Mouse (Mus musculus): ENCODE data around the gene Irs2.

Irs2 gene

DNA sequence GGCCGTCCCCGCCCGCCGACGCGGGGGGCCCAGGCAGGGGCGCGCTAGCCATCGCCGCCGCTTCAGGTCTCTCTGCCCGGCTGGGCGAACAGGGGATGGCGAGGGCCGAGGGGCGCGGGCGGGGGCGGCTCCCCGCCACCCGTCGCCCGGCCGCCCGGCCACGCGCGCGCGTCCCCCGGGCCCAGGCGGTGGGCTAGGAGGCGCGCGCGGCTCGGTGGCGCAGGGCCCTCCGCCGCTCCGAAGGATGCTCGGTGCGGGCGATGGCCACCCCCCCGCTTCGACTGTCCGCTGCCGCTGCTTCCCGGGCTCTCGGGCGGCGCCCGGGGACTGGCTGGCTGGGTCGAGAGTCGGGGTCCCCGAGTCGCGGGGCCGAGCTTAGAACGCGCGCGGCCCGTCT, at the start of gene Irs2:
Irs2 (minus strand) TSS at position 80 of the 397 bp plus-strand sequence.
- no peak for DNase-seq

DNA sequence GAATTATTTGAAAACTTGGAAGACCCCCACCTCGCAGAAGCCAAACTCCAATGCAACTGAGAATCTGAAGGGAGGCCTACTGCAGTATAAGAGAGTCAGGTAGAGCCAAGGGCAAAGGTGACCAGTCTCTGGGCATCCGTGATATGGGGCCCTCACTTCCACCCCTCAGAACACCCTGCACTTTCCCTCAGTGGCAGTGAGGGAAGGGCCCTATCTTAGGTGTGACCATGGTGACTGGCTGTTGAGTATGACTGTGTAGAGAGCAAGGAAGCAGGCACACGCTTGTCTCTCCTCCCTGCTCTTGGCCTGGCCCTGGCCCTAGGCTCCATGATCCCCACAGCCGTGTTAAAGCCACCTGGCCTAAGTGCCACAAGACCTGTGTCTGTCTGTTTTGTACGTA, 48.4 kb upstream of the Irs2 start:
- no peak for DNase-seq

DNA sequence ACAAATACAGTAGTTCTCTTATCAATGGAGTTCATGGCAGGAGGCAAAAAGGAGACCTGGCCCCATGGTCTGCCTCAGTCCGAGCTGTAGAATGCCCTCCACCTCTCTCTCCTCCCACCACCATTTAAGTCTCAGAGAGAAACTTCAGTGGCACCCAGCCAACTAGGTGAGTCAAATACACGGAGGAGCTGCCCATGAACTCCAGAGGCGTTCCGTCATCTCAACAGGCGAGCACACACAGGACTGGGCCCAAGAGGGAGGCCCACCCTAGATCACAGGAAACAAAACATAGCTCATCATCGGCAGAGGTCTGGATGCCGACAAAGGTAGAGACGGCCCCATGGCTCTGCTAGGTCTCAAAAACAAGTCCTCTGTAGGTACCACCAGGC, 47.9 kb upstream of the Irs2 start:
- no peak for DNase-seq

DNA sequence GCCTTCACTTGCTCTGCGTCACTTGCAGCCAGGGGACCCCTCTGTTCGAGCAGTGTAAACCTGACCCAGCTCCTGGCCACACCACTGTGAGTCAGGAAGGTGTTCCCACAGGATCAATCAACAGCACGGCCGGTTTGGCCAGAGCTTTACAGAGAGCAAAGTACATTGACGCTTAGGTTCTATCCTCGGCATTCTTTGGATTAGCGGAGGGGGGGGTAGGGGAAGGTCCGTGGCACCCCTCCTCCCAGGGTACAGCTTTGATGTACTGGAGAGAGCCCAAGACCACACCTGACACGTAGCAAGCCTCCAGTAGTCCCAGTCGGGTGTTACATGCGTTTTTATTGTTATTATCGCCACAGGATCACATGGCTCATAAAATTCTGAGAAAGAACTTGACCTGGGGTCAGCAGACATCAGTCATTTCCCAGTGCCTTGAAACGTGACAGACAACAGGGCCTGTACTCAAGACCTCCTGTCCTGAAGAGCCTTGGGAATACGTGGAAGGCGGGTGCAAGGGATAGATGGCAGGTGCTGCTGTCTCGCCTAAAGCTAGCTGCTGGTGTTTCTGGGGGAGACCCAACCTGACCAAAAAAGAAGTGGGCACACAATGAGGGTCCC, 47.4 kb upstream of the Irs2 start:
- DNase-seq = no peak

DNA sequence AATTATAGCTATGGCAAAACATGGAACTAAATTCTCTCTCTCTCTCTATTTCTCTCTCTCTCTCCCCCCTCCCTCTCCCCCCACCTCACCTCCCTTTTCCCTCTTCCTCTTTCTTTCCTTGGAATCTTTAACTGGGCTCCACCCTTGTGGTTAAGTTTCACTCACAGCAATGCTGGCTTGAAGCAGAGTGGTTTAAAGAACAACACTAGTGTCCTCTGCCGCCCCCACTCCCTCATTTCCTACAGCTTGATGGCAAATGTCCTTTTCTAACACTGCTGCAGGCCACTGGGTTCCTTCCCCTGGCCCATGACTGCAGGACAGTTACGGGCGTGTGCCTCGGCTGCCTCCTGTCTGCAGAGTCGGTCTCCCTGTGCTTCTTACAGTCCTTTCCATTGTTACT, 41.6 kb upstream of the Irs2 start:
- DNase-seq = no peak

DNA sequence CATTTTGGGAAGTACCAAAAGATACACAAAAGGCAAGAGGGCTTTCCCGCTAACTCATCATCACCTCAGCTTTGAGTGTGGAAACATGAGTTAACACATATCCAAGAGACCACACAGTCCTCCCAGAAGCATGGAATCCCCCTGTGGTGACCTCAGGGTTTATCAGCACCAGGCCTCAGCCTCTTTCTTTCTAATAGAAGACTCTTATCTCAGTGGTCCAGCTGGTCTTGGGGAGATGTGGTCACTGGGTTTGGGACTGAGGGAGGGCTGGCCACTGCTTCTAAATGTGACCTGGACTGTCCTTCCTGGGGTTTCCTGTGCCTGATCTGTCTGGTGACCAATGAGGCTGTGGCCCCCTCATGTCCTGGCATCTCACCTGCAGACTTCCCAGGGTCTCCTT, 39.6 kb upstream of the Irs2 start:
- DNase-seq = no peak

DNA sequence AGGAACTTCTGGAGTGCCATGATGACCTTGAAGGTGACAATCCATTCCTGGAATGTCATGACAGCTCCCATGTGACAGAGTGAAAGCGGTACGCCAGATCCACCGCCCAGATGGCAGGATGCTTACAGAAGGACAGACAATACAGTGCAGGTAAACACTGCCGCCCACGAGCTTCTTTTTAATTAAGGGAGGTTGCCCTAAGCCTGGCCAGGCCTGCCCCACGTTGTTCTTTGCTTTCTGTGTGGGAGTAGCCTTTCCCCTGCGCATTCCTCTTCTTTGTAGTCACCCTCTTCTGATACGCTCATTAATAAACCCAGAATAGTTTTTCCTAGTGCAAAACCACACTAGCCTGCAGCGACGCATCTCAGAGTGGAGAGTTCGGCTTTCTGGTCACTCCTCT, 36.4 kb upstream of the Irs2 start:
- DNase-seq = no peak

DNA sequence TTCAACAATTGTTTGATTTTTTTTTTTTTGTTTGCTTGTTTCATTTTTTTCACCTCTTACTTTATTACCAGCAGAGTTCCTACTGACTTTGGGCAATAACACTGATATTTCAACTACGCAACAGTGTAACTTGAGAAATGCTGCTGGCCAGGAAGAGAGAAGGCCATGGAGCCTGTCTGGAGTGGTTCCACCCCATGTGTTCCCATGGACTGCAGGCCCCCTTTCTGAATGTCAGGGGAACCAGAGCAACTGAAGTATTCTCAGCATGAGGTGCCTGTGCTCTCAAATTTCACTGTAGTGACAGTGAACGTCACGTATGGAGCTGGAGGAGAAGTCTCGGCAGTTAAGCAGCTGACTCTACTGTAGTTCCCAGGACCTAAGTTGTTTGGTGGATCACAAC, 35.3 kb upstream of the Irs2 start:
- DNase-seq = no peak

DNA sequence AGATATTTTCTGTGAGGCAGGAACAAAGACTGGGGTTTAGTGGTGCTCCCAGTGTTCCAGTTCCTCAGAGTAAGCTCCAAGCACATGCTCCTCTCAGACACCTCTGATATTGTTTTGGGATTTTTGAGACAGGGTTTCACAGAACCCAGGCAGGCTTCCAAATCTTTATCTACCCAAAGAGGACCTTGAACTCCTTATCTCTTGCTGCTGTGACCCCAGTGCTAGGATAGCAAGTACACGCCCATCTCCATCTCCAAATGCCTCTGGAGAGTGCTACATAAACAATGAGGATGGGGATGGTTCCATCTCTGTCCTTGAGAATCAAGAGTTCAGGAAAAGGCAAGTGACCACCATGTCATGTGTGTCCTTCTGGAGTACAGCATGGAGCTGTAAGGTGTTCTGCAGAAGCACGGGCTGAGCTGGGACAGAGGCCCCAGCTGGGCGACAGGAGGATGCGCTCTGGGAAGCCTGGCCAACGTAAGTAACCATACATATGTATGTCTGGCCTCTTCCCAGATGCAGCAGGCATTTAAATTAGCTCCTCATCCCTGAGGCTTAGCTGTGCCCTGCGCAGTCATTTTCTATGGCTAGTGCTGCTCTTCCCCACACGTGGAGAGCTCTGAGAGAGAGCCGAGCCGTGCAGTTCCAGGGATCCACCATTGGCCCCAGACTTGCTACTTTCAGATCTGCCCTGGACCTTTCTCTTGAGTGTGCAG, 34.8 kb upstream of the Irs2 start:
- DNase-seq = no peak

DNA sequence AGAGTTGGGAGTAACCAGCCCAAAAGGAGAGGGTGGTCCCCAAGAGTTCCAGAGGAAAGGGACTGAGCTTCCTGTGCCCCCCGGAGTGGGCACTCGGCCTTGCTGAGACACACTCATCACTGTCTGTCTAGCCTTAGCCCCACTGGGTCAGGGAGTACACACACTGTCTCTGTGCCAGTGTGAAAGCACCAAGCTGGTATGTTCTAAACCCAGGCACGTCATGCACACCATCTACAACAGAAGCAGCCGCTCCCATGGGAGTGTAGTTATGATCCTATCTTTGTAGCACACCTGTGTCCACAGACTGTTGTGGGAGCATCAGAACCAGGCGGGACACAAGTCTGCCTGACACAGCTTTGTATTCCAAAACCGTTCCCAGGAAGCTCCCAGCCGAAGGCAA, 31.8 kb upstream of the Irs2 start:
- DNase-seq = no peak

DNA sequence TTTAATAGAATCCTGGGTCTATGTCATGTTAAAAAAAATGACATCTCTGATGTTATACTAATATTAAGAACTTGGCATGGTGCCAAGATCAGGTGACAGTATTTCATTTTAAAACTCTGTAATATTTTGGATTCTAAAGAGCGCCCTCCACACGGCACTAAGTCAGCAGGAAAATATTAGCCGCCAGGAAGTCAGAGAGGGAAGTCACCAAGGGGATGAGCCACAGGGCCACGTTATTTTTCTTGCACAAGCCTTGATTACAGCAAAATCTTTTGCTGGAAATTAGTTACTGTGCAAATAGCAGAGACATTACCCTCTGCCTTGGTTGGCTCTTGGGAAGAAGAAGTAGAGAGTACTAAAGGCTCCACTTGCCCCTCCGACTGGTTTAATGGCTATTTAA, 30.5 kb upstream of the Irs2 start:
- DNase-seq = no peak

DNA sequence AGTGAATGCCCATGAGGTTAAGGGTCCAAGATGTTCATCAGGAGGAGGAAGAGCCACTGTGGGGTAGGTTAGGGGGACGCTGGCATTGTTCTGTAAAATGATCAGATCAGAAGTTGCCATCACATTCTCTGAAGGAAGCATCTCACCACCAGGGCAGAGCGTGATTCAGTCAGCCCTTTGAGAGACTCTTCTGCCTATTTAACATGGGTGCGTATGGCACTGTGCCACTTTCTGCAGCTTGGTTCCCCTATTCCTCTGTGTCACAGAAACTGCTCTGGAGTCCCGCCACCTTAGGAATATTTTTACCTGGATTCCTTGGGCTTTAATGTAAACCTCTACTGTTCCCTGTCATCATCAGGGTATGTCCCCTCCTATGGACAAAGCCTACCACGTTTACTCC, 30.1 kb upstream of the Irs2 start:
- no peak for DNase-seq

DNA sequence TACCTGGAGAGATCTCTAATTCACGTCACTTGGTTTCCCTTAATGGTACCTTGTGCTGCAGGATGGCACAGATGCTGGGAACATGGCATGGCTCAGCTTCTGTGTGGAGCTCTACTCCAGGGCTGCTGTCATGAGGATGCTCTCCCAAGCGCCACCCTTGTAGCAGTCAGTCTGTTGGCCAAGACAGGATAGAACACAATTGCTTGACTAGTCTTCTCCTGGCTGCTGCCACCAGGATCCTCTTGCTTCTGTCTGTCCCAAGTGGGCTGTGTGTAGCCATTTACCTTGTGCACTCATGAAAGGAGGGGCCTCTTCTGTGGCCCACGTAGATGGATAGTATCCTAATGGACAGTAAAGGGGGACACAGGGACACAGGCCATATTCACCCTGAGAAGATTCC, 28.5 kb upstream of the Irs2 start:
- no peak for DNase-seq

DNA sequence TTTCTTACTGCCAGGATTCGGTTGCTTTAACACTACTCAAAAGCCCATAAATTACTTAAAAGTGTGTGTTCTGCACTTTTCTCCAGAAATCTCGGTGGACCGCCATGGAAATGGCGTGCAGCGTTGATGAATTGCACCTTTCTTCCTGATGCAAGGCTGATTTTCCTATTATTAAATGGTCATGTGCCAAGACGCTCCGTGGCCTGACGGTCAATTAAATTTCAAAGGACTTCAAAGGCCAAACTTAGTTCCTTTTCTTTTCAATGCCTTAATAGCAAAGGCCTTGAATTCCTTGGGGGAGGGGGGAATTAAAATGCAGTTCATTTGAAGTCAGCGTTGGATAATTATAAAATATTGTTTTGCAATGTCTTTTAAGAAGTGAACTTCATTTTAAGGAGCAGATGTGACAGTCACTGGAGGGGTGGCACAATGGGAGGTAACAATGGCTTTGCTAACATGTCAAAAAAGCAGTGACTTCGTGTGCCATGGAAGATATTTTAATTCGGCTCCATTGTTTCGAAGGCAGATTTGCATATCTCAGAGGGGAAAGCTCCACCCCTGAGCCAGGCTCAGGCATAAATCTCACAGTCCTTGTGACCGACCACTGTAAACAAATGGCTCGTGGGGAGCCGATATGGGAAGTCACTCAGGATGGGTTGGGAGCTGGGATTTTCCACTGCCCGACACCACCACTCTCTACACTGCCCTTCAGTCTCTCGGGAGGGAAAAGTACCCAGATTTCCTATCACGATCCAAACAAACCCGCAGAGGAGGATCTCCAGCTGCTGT, 27.6 kb upstream of the Irs2 start:
- no peak for DNase-seq

DNA sequence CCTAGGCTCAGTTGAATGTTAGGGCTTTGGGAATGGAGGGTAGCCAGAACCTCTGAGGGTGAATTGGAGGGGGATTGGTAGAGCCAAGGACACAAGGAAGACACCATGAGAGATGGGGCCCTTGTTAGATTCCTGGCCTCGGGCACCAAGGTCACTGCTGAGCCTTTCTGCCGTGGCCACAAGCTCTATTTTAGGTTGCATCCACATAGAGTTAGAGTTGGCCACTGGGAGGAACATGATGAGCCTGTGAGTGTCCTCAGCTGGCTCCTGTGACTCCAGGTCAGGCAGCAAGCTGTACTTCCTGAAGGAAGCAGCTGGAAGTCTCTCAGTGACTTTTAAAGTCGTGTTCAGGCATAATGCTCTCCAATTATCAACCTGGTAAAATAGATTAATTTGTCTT, 16.6 kb upstream of the Irs2 start:
- no peak for DNase-seq

DNA sequence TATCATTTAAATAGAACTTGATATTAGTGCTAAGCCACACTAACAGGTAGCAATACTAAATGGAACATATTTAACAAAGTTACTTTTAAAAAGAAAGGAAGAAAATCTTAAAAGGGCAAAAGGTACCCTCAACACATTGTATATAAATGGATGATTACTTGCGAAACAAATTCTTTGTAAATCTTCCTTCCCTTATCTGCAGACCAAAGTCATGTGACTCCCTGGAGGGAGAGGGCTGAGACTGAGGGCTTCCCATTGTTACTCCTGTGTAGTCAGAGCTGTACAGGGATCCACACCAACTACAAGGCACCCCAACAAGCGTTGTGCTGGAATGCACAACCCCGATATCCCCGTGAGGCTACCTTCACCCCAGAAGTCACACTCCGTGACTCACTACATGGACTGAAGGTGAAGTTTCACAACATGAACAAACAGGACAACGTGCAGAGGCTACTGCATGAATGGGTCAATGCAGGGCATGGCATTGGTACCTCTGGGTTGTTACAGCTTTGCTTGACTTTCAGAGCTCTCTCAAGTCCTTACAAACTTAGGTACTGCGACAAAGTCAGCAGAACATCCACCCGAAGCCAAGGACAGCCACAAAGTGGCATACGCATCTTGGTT, 12.8 kb upstream of the Irs2 start:
- DNase-seq = no peak

DNA sequence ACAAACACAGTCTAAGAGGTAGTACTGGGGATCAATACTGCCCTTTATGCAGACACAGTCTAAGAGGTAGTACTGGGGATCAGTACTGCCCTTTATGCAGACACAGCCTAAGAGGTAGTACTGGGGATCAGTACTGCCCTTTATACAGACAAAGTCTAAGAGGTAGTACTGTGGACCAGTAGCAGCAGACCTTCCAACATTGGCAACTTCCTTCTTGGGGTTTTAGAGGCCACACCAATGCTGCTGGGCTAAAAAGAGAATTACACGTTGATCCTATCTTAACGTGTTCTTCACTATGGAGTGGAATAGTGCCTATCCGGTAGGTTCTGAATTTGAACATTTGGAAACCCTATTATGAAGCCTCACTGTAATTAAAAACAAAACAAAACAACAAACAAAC, 7.4 kb upstream of the Irs2 start:
- DNase-seq = no peak

DNA sequence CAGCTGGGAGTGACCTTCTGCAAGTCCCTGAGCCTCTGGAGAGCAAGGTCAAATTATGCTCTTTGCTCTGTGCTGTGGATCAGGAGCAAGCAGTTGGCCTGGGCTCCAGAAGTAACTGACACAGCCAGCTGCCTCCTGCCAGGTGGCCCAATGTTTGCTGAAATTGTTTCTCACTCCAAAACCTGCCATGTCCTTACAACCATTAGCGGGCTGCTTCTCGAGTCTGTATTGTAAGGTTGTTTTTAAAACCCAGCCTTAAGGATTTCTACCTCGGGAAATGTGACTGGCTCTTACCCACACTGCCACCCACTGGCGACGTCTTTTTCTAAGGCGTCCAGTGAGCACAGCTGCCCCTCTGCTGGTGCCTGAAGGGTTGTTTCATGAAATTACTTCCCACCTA, 5.0 kb upstream of the Irs2 start:
- peak; percentile 39 for DNase-seq

DNA sequence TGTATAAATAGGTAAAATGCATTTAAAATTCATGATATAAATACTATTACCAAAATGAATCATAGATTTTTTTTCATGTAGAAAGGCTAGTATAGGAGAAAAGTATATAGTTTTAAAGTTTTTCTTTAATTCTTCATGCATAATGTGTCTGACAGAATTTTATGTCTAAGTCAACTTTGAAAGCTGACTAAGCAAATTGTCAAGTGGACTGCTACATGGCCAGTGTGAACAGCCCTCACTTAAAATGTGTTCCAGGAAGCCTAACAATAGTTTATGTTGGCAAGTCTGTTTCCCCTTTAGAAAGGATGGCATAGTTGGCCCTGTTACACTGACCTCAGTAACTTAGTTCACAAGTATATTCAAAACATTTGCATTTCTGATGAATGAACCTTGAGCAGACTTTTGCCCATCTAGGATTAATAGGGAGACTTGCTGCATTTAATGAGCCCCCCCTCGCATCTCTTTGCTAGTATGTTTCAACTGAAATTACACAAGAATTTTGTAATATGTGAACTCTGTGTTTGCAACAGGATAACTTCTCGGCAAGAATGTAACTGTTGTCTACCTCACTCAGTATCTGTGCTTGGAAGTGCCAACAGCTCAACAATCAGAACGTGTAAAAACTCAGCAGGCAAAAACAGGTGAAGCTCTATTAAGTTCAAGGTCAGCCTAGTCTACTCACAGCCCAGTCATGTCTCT, 3.7 kb upstream of the Irs2 start:
- no peak for DNase-seq

DNA sequence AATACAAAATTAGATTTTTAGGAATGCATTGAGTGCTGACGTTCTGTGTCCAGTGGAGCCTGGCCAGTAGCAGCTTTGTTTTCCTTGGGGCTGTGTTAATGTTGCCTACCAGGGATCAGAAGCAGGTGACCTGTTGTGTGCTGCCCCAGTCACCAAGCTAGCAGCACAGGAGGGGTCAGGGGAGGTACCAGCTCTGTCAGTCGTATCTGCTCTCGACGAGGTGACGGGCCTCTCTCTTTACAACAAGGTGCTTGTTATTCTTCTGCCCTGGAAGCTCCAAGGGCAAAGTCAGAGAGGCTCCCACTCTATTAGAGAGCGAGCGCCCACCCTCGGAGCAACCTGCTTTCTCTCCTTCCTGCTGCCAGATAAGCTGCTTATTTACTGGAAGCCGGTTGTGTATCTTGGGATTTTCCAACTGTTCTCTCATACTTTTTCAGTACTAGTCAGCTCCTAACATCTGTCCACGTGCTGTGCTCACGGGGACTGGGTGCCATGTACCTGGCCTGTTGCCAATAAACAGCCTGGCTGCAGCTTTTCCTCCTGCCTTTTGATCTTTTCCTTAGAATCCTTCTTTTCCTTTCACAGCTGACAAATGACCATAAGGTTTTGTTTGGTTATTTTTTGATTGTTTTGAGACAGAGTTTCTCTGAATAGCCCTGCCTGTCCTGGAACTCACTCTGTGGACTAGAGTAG, 2.8 kb upstream of the Irs2 start:
- no peak for DNase-seq

DNA sequence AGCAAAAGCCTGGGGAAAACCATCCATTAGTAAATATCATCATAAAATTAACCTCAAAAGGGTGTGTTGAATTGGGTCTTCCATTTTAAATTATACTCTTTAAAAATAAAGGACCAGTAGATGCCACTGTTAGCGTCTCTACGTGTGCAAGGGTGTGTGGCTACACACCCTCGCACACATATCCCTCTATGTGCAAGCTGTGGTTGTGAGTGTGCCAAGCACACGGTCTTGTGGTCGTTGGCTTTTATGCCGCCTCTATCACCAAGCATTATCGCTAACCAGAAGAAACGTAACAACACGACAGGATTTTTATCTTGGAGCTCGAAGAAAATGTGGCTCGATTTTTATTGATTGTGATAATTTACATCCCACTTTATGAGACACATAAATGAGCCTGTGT, 2.1 kb upstream of the Irs2 start:
- DNase-seq = no peak

DNA sequence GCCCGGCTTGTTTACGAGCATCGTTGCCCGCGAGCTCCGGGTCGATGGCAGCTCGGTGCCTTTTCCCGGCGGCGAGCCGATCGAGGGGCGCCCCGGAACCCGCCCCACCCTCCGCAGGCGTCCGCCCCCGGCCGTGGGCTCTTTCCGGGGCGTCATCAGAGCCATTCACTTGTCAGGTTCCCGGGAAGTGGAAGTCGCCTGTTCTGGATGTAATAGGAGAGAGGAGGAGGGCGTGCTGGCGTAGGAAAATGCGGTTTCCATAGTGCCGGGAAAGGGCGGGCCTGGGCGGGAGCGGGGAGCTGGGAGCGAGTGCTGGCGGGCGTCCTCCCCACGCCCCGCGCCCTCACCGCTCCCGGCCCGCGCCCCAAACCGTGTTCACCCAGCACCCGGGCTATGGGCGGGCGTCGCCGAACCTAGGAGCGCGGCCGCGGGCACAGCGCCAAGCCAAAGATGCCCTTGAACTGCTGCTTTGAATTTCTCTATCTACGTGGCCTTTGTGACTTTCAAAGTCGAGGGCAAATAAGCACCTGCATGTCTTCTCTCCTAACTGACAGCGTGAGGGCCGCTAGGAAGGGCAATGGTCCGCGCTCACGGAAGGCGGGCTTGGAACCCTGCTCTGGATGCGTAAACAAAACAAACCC, 1.3 kb upstream of the Irs2 start:
- peak; percentile 76 for DNase-seq
